Mouse (Mus musculus): ENCODE results near the gene Rapsn.
"Not testable (repeated sequence)": the region's sequence is repeated elsewhere in the genome, so short reads cannot be mapped to it uniquely, and the experiment has no call there.

Gene Rapsn

GRCm38 (mm10) chr2:91035385-91035784, at the start of gene Rapsn:
Rapsn (plus strand) TSS chr2:91035620.
- DNase-seq (ENCODE audit: low read depth, low spot score) = no peak

- no peak for DNase-seq (ENCODE audit: low read depth, low spot score)
Observed at GRCm38 (mm10) chr2:90986055-90986454, 49.4 kb upstream of the Rapsn start.

- DNase-seq (ENCODE audit: low read depth, low spot score) = no peak
Observed at GRCm38 (mm10) chr2:91008536-91008935, 26.9 kb upstream of the Rapsn start.

GRCm38 (mm10) chr2:91013881-91014280, 21.5 kb upstream of the Rapsn start:
- DNase-seq (ENCODE audit: low read depth, low spot score) = no peak

GRCm38 (mm10) chr2:91015386-91015785, 20.0 kb upstream of the Rapsn start:
- no peak for DNase-seq (ENCODE audit: low read depth, low spot score)

- no peak for DNase-seq (ENCODE audit: low read depth, low spot score)
Observed at GRCm38 (mm10) chr2:91018061-91018788, 17.2 kb upstream of the Rapsn start.

- no peak for DNase-seq (ENCODE audit: low read depth, low spot score)
Observed at GRCm38 (mm10) chr2:91019911-91020310, 15.5 kb upstream of the Rapsn start.

GRCm38 (mm10) chr2:91022266-91022665, 13.2 kb upstream of the Rapsn start:
- DNase-seq (ENCODE audit: low read depth, low spot score) = not testable (repeated sequence)

GRCm38 (mm10) chr2:91023131-91023530, 12.3 kb upstream of the Rapsn start:
- DNase-seq (ENCODE audit: low read depth, low spot score) = no peak

GRCm38 (mm10) chr2:91023956-91024355, 11.5 kb upstream of the Rapsn start:
- no peak for DNase-seq (ENCODE audit: low read depth, low spot score)

GRCm38 (mm10) chr2:91025081-91025516, 10.3 kb upstream of the Rapsn start:
- DNase-seq (ENCODE audit: low read depth, low spot score) = no peak

GRCm38 (mm10) chr2:91026491-91026890, 8.9 kb upstream of the Rapsn start:
- no peak for DNase-seq (ENCODE audit: low read depth, low spot score)

- no peak for DNase-seq (ENCODE audit: low read depth, low spot score)
Observed at GRCm38 (mm10) chr2:91027391-91028214, 7.8 kb upstream of the Rapsn start.

- DNase-seq (ENCODE audit: low read depth, low spot score) = no peak
Observed at GRCm38 (mm10) chr2:91031216-91031615, 4.2 kb upstream of the Rapsn start.

- no peak for DNase-seq (ENCODE audit: low read depth, low spot score)
Observed at GRCm38 (mm10) chr2:91033000-91033399, 2.4 kb upstream of the Rapsn start.

GRCm38 (mm10) chr2:91041786-91042185, 6.4 kb downstream of the Rapsn start:
- DNase-seq (ENCODE audit: low read depth, low spot score) = no peak

GRCm38 (mm10) chr2:91042651-91043398, 7.4 kb downstream of the Rapsn start:
- no peak for DNase-seq (ENCODE audit: low read depth, low spot score)

GRCm38 (mm10) chr2:91044727-91045126, 9.3 kb downstream of the Rapsn start:
- DNase-seq (ENCODE audit: low read depth, low spot score) = no peak

- DNase-seq (ENCODE audit: low read depth, low spot score) = not testable (repeated sequence)
Observed at GRCm38 (mm10) chr2:91045805-91046204, 10.4 kb downstream of the Rapsn start.

- no peak for DNase-seq (ENCODE audit: low read depth, low spot score)
Observed at GRCm38 (mm10) chr2:91047359-91047758, 11.9 kb downstream of the Rapsn start.

GRCm38 (mm10) chr2:91051917-91052316, 16.5 kb downstream of the Rapsn start:
- DNase-seq (ENCODE audit: low read depth, low spot score) = no peak

GRCm38 (mm10) chr2:91052752-91053151, 17.3 kb downstream of the Rapsn start:
- DNase-seq (ENCODE audit: low read depth, low spot score) = no peak

Measured in WW6 (cell line).